8 mouse cellular contexts compared by ENCODE assay signal in genomic region chr4:155734350-155734941, GRCm38 (mm10). TPM values are rescaled to one million over a fixed set of nuclear protein-coding genes. Genes with fewer than 3 reads are reported as not detected.
A peak's percentile ranks its signal among the peaks of the same experiment; 100 is the strongest.
DNase-seq lines count a peak whose midpoint lies in the region; ATAC-seq lines count a peak whose summit lies in the region.

Gene Tmem240, plus strand, starts transcription at chr4:155734800.

- H3K27me3 ChIP-seq in hindbrain, embryonic 11.5 days (ENCODE audit: control insufficient read depth, insufficient read depth, low read length), result no peaks in the 10 kb centered on the region

- 0 out of 2 replicates have a peak, but pooled peaks cover 5% of the 10 kb centered on the region for H3K36me3 ChIP-seq in hindbrain, embryonic 11.5 days (ENCODE audit: control insufficient read depth, insufficient read depth, low read length)

- H3K4me2 ChIP-seq in hindbrain, embryonic 11.5 days (replicated peaks; ENCODE audit: low read depth, low read length), result peak within 1 kb of the TSS; percentile 92

- peak within 1 kb of the TSS; percentile 95 for H3K27ac ChIP-seq in hindbrain, embryonic 11.5 days (ENCODE audit: low read depth, low read length)

- DNase-seq in MEL-GATA-1-ER (ENCODE audit: extremely low read depth, low read depth), result peak; percentile 78
- DNase-seq in cerebellum, adult 8-10 months, result peak; percentile 93
- peak; percentile 90 for DNase-seq in hindbrain, embryonic 11.5 days (ENCODE audit: low spot score)
- DNase-seq in layer of hippocampus, postnatal 10 days (ENCODE audit: low spot score in 2 of 2), result peak; percentile 86 to 91
- DNase-seq in lung, postnatal 10 days, result peak; percentile 96
- peak; percentile 90 for DNase-seq in ovary, postnatal 36 days (ENCODE audit: low spot score)
- DNase-seq in thymus, postnatal 25 days, result peak; percentile 86

- H3K9ac ChIP-seq in hindbrain, embryonic 11.5 days (ENCODE audit: low read depth, low read length), result peak within 1 kb of the TSS; percentile 87

- H3K4me3 ChIP-seq in hindbrain, embryonic 11.5 days (ENCODE audit: low read depth, low read length), result peak within 1 kb of the TSS; percentile 66

- H3K4me1 ChIP-seq in hindbrain, embryonic 11.5 days (replicated peaks; ENCODE audit: control insufficient read depth, insufficient read depth, low read length), result peaks cover 9% of the 10 kb centered on the region; the same call in 1 of the 2 replicates

- 2% methylated on average over 25 of the region's 35 CpGs for WGBS in hindbrain, embryonic 11.5 days

- H3K9me3 ChIP-seq in hindbrain, embryonic 11.5 days (ENCODE audit: control insufficient read depth, low read length), result no peaks in the 10 kb centered on the region

- peak; percentile 66 for ATAC-seq in frontal cortex, adult (ENCODE audit: low TSS enrichment)
- ATAC-seq in hindbrain, embryonic 11.5 days (ENCODE audit: low FRiP score), result peak; percentile 95

RNA-seq across cellular contexts. Expression of gene Tmem240, which starts in this region (rescaled TPM):
- polyA plus RNA-seq in hindbrain, embryonic 11.5 days (2014; fragmentation: Nextera tagmentation; extraction: Ambion mirVana), result 0.73 and 0.91 TPM in 2 replicates
- 10 to 100 TPM; 44.8 to 45.2 TPM for total RNA-seq in layer of hippocampus, postnatal 10 days (2021)

Comparison
In these comparisons a context has a peak if more than half of its experiments do, and no peak if none do; other contexts are left out.
1. Peak in every context shown above with its lines: DNase-seq, ATAC-seq, H3K4me3 ChIP-seq and H3K27ac ChIP-seq.
2. Peak in DNase-seq, ATAC-seq, H3K4me3 ChIP-seq, H3K27ac ChIP-seq, H3K9ac ChIP-seq and H3K4me2 ChIP-seq in hindbrain, embryonic 11.5 days; RNA of the gene not detected or under 1 TPM.